Mouse (Mus musculus) brain, embryonic 14.5 days (tissue): ENCODE measurements at regions not wholly inside any gene's neighbourhood (a gene's known extent, or its start where the extent isn't known, plus 50 kb on each side); places are given as distances from the start of the nearest gene placed in this dataset.

Experiments used
- DNase-seq: peaks from one replicate; pipeline ENCODE4 v3.0.0-alpha.2; 2011; ENCODE audit warnings: low read depth
- CTCF ChIP-seq: fragments of 200-500 bp; IDR thresholded peaks from 2 replicates; pipeline ENCODE4 v1.5.1; 2012; ENCODE audit warnings: inconsistent platforms, mild to moderate bottlenecking, moderate library complexity, borderline replicate concordance; ENCODE audit not compliant: insufficient read depth, insufficient read length; ENCODE audit errors: extremely low read depth
- POLR2A ChIP-seq: fragments of 200-500 bp; IDR thresholded peaks from 2 replicates; pipeline ENCODE4 v1.6.1; 2012; ENCODE audit warnings: mild to moderate bottlenecking, inconsistent platforms, borderline replicate concordance; ENCODE audit not compliant: poor library complexity, insufficient read depth, insufficient read length, severe bottlenecking; ENCODE audit errors: extremely low read depth

- TF ChIP-seq POLR2A (no peak), CTCF (no peak)
- DNase-seq, result no peak
Measured at GRCm38 (mm10) chrX:166945915-166946314, 263.2 kb downstream of the Tmsb4x start.

- TF ChIP-seq POLR2A (no peak), CTCF (no peak)
- DNase-seq, result no peak
Measured at GRCm38 (mm10) chrX:166945476-166945875, 263.6 kb downstream of the Tmsb4x start.

- peak; percentile 53 for DNase-seq
Measured at GRCm38 (mm10) chrX:166933766-166934165, 275.3 kb downstream of the Tmsb4x start.

GRCm38 (mm10) chrX:166932472-166932871 lies 276.6 kb downstream of the Tmsb4x start:
- DNase-seq, result no peak
- TF ChIP-seq POLR2A (no peak), CTCF (no peak)

More at GRCm38 (mm10) chrX:166933766-166934165, 275.3 kb downstream of the Tmsb4x start:
- TF ChIP-seq CTCF (no peak), POLR2A (no peak)

GRCm38 (mm10) chrX:166931048-166931447 lies 278.1 kb downstream of the Tmsb4x start:
- DNase-seq, result no peak
- no peak for TF ChIP-seq POLR2A
- TF ChIP-seq CTCF, result no peak

- TF ChIP-seq POLR2A, result no peak
- no peak for TF ChIP-seq CTCF
- DNase-seq, result peak; percentile 62
Measured at GRCm38 (mm10) chrX:166929716-166930420, 279.2 kb downstream of the Tmsb4x start.

GRCm38 (mm10) chrX:166915356-166915953 lies 293.7 kb downstream of the Tmsb4x start:
- DNase-seq, result no peak
- TF ChIP-seq POLR2A (no peak), CTCF (no peak)

- no peak for DNase-seq
- no peak for TF ChIP-seq POLR2A
- TF ChIP-seq CTCF, result no peak
Measured at GRCm38 (mm10) chrX:166906602-166907001, 302.5 kb downstream of the Tmsb4x start.

GRCm38 (mm10) chrX:166900761-166901160 lies 308.4 kb downstream of the Tmsb4x start:
- DNase-seq, result no peak
- TF ChIP-seq POLR2A (no peak), CTCF (no peak)

- TF ChIP-seq POLR2A (no peak), CTCF (no peak)
- no peak for DNase-seq
Measured at GRCm38 (mm10) chrX:166895199-166895598, 309.7 kb upstream of the Egfl6 start.

- no peak for TF ChIP-seq CTCF
- no peak for TF ChIP-seq POLR2A
- no peak for DNase-seq
Measured at GRCm38 (mm10) chrX:166886417-166886816, 300.9 kb upstream of the Egfl6 start.

- no peak for TF ChIP-seq CTCF
- TF ChIP-seq POLR2A, result no peak
- DNase-seq, result no peak
Measured at GRCm38 (mm10) chrX:166869515-166869914, 284.0 kb upstream of the Egfl6 start.

GRCm38 (mm10) chrX:166867692-166868091 lies 282.2 kb upstream of the Egfl6 start:
- no peak for TF ChIP-seq POLR2A
- TF ChIP-seq CTCF, result no peak
- no peak for DNase-seq
